Mouse (Mus musculus) heart, postnatal 25 days (tissue): ENCODE measurements around the gene Arid3a. TPM values are rescaled to one million over a fixed set of nuclear protein-coding genes. Genes with fewer than 3 reads are reported as not detected.
"Not testable (repeated sequence)": the region's sequence is repeated elsewhere in the genome, so short reads cannot be mapped to it uniquely, and the experiment has no call there.

Experiments
- DNase-seq: peaks from one replicate; pipeline ENCODE4 v3.0.0; 2022; ENCODE audit warnings: low spot score
- intact Hi-C: fragments of 180-260 bp; cut with DNase I; formaldehyde crosslinking; loops from one replicate; pipeline ENCODE4 v1.15.1; 2025
- total RNA-seq, 2 experiments: library from RNA; stranded (reverse); gene quantifications; 2 replicates each; pipeline ENCODE4 v1.2.3; 2021

The Arid3a gene
- total RNA-seq, 2 experiments from 2014 or later, result 1.9 to 2.0 TPM

DNA sequence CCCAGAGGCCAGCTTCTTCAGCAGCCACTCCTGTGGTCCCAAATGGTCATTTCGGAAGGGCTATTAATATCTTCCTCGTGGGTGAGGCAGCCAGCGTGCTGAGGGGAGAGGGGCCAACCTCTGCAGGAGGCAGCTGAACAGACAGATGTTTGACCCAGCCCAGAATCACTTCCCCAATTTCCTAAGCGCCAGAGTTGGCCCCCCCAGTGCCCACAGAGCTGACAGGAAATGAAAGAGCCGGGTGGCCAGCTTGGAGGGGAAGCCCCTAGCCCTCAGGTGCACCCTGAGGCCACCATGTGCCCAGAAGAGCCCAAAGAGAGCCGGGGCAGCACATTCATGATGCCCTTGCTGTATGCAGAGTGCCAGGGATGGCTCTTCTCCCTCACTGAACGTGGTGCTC is 13.9 kb downstream of the Arid3a start:
- intact Hi-C loops, result no loop called here

DNA sequence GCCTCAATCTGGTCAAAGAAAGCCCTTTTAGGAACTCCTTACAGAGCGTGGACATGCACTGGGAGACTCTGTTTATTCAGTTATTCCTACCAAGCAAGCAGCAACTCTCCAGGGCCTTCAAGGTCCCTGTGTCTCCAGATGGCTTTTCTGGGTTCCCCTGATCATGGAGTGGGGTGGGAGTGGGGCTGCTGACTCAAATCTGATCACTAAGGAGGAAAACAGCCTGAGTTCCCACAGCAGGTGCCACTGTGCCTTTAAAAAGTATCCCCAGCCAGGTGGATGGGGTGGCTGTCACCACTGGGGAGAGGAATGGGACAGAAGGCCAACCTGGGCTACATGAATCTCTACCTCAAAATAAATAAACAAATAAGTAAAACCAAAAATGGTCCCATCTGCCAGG is 16.1 kb downstream of the Arid3a start:
- intact Hi-C loops, result no loop called here
- DNase-seq, result no peak

More for the DNA sequence above, 13.9 kb downstream of the Arid3a start:
- DNase-seq, result peak; percentile 39

DNA sequence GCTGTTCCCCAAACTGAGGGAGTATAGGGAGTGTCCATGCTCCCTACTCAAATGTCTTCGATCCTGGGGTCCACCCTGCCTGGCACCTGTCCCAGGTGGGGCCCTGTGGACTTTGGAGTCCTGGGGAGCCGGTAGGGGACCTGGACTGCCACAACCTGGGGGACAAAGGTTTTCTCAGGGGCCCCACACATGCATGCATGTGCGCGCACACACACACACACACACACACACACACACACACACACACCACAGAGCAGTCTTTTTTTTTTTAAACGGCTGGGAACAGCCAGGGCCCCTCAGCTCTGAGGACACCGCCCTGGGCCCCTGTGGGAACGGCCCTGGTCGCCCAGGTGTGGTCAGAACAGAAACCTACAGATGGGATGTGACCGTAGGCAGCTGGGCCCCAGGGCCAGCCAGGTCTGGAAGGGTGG is 16.6 kb downstream of the Arid3a start:
- intact Hi-C loops, result no loop called here

DNA sequence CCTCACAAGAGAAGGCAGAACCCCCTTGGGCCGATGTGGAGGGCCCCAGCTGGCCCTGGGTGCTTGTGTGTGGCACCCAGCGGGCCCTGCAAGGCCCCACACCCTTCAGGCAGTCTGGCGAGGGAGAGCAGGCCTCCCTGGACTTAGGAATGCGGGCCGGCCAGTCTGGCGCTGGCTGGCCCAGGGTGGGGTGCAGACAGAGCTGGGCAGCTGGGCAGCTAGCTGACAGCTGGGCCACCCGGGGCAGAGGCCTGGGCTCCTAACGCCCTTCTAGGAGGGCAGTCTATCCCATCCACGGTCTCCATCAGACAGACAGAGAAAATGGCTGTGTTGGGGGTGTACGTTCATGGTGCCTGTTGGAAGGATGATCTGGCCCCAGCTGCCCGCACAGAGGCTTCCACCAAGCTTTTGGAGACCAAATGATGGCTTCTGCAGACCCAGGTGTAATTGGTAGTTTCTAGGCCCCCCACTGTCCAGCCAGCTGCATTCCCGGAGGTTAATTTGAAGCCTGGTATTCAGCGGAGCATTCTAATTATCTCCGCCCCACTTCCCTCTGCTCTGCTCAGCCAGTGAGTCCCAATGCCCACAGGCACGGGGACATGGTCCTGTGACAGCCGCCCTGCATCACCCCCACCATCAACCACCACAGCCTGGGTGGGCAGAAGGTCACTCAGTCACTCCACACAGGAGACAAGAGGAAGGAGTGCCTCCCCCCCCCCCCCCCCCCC is 18.8 kb downstream of the Arid3a start:
- intact Hi-C loops, result no loop called here
- DNase-seq, result no peak

More for the DNA sequence above, 16.6 kb downstream of the Arid3a start:
- DNase-seq, result no peak

DNA sequence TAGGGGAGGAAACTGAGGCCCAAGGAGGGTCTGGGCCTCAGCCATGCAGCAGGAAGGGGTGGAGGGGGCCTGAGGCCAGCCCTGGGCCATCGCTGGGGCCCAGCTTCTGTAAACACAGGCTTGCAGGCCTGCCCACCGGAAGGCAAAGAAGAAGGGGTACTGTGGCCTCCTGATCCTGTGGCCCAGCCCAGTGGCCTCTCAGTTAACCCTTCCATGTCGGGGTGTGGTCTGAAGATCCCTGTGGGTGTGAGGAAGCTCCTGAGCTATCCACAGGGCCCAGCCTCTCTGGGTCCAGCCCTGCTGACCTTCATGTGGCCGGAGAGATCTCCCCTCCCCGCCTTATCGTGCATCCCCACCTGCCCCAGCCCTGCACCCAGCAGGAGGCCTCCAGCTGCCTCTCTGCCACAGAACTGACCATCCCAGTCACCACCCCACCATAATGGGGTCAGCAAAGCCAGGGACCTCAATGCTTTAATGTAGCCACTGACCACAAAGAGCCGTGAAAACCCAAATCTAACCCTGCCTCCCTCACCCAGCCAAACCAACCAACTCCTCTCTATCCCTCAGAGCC is 20.0 kb downstream of the Arid3a start:
- intact Hi-C loops, result no loop called here
- DNase-seq, result no peak

DNA sequence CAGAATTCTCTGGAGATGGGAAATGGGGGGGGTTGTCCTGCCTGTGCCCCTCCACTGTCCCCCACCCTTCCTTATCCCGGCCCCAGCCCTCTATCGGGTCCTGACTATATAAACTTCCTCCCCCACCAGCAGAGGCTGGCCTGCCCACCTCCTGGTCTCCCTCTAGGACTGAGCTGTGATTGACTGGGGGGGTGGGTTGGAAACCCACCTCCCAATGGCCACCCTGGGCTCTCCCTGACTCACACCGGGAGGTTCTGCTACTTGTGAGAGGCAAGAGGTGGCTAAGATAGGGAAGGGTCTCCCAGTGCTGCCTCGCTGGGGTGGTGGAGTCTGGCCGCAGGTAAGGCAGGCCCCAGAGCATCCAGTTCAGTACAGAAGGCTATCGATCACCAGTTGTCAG is 20.7 kb downstream of the Arid3a start:
- no peak for DNase-seq
- intact Hi-C loops, result no loop called here

DNA sequence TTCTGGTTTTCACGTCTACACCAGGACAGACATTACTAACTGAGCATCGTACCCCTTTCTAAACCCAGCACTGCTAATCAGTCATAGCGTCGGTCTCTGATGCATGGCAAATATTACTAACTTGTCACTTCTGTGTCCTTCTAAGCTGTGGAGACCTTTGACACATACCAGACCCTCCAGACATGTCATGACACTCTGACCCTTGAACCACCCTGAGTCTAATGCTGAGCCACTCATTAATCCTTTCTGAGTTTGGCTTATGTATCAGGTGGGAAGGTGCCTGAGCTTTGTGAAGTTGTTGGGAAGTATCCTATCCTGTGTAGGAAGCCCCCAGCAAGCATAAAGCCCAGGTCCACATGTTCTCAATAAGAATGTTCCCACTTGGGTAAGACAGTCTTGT is 23.0 kb downstream of the Arid3a start:
- DNase-seq, result no peak
- intact Hi-C loops, result no loop called here

DNA sequence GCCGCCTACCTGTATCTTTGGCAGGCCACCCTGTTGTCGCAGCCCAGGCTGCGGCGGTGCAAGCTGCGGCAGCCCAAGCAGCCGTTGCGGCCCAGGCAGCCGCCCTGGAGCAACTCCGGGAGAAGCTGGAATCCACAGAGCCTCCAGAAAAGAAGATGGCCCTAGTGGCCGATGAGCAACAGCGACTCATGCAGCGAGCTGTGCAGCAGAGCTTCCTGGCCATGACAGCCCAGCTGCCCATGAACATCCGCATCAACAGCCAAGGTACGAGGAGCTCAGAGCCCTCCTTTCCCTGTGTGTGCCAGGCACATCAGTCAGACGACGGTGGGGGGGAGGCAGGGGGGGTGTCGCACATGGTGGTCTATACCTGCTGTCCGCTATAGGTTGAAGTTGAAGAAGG is 23.8 kb downstream of the Arid3a start:
- intact Hi-C loops, result no loop called here
- DNase-seq, result no peak

DNA sequence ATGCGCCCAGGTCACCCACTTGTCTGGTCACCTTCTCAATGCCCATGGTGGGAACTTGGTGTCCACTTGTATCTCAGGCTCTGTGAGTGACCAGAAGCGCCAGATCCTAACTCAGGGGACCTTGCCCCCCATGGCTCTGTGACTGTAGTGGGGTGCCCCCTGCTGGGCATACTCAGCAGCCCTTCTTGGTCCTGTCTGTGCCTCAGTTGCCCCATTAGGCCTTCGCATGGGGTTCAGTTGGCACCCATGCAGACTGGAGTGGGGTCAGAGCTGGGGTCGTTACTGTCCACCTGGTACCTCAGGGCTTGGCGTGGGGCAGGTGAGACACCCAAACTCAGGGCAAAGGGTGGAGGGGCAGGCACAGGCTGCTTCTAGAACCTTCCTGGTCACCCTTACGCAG is 27.1 kb downstream of the Arid3a start:
- intact Hi-C loops, result loop anchor here (2.0 kb wide), 1 partner anchor 61 kb away; no protein-coding TSS in a partner anchor
- DNase-seq, result no peak

DNA sequence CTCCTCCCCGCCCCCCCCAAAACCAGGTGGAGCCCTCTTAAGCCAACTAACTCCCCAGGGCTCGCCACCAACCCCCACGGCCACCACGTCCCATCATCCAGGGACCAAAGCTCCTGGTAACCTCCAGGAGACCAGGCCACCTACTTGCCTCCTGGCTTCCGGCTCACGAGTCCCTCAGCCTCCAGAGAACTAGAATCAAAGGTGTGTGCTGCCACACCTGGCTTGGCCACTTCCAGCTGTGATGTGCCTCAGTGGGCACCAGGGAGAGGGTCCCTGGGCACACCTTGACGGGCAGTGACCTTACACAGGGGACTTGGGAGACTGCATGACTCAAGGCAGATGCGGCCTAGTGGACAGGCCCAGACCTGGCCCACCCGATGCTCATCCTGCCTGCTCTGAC is 28.8 kb downstream of the Arid3a start:
- no peak for DNase-seq
- intact Hi-C loops, result loop anchor here (2.0 kb wide), 2 partner anchors 63 to 121 kb away; no protein-coding TSS in a partner anchor

DNA sequence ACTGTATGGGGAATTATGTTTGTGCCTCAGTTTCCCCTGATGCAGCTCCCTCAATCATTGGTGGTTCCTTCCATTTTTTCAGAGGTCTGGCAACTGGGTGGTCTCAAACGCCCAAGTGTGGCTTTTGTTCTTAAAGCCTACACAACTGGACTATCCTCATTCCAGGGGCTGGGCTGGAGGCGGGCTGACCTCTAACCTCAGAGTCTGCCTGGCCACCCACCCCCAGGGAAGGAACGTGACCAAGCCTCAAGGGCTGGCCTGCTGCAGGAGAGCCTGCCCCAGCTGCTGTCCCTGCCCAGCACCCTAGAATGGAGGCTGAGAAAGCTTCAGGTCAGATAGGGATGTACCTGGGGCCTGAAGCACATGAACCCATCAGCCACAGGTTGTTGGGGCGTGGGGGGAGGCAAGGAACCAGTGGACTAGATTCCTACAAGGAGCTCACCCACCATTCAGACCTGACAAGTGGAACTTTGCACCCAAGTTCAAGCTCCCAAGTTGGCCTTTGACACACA is 29.9 kb downstream of the Arid3a start:
- intact Hi-C loops, result loop anchor here (2.0 kb wide), 1 partner anchor 122 kb away; no protein-coding TSS in a partner anchor
- DNase-seq, result no peak

DNA sequence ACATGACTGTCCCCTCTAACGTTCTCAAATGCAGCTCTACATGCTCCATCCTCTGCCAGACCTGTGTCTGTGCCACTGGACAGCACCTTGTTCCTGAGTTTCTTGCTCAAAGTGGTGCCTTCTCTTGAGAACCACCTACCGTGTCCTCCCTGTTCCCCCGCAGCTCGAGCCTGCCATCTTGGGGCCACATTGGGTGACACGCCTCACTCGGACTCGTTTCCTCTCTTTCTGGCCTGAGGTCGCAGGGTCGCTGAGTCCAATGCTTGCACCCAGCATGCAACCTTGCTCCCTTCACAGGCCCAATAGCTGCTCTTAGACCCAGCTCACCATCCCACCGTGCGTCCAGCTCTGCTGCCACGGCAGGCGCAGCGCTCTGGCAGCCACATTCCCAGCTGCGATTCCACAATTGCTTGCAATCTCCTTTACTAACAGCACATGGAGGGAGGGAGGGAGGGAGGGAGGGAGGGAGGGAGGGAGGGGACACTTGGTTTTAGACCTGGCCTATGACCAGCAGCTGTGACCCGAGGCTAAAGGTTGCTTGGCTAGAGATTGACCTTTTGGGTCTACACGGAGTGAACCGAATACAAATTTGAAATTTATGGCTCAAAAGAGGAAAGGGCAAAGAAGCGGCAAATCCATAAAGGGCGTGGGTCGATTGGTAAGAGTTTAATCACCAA is 31.4 kb downstream of the Arid3a start:
- DNase-seq, result peak; percentile 59
- intact Hi-C loops, result loop anchor here (1.0 kb wide), 1 partner anchor 33 kb away; no protein-coding TSS in a partner anchor

DNA sequence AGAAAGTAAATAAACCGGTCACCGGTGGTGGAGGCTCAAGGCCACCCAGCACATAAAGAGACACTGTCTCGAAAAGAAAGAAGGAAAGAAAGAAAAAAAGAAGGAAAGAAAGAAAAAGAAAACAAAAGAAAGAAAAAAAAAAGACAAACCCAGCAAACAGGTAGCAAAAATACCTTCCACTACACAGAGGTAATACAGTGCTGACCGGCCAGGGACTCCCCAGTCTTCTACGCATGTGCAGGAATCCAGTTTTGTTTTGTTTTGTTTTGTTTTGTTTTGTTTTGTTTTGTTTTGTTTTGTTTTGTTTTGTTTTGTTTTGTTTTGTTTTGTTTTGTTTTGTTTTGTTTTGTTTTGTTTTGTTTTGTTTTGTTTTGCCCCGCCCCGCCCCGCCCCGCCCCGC is 32.6 kb downstream of the Arid3a start:
- DNase-seq, intact Hi-C loops: not testable (repeated sequence)

DNA sequence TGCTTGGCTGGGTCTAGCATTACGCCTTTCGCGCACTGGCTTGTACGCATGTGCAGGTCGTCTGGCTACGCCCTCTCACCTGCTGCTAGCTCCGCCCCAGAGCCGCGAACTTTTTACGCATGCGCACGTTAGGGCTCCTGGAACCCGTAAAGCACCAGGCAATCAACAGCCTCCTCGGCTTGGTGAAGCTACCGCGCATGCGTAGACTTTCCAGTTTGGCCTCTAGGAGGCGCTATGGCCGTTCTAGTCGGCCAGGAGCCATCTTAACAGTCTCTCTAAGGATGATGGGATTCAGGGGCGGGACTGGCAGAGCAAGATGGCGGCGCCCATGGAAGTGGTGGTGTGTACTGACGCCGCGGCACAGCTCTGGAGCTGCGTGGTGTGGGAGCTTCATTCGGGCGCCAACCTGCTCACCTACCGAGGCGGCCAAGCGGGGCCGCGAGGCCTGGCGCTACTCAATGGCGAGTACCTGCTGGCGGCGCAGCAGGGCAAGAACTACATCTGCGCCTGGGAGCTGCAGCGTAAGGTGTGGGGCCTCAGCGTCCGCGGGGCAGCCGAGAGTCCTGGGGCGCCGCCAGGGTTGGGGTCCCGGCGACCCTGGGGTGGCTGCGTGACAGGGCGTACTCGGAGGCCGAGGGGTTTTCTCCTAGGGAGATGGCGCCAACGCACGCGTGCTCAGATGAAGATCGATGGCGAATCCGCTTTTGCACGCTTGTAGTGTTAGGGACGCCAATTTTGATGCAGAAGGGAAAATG is 33.2 kb downstream of the Arid3a start, which contains the start of gene Wdr18:
TSS of gene Wdr18 (plus strand) at position 306 of the 755 bp plus-strand sequence.
- intact Hi-C loops, result loop anchor here (1.0 kb wide), 1 partner anchor 23 kb away; no protein-coding TSS in a partner anchor
- peak; percentile 99 for DNase-seq

DNA sequence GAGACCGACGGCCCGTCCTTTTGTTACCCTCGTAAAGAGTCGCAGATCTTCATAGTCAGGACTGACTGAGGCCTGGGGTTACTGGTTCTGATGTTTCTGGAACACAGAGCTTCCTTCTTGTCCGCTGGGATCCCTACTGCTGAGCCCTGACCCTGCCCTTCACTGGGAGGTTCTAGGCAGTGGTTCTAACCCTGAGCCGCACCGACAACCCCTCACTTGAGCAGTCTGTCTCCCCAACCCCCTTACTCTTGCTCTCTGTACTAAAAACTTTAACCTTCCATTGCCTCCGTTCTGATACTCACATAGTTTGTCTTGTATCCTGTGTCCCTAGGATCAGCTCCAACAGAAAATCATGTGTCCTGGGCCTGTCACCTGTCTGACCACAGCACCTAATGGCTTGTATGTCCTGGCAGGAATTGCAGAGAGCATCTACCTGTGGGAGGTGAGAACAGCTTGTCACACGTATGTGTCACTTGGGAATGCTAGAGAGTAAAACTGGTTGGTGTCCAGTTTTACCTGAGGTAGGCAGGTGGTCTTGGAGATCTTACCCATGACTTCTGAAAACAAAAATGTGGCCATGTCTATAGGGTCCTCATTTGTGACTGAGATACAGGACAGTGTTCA is 33.9 kb downstream of the Arid3a start:
- no peak for DNase-seq
- intact Hi-C loops, result loop anchor here (1.0 kb wide), 1 partner anchor 23 kb away; no protein-coding TSS in a partner anchor

DNA sequence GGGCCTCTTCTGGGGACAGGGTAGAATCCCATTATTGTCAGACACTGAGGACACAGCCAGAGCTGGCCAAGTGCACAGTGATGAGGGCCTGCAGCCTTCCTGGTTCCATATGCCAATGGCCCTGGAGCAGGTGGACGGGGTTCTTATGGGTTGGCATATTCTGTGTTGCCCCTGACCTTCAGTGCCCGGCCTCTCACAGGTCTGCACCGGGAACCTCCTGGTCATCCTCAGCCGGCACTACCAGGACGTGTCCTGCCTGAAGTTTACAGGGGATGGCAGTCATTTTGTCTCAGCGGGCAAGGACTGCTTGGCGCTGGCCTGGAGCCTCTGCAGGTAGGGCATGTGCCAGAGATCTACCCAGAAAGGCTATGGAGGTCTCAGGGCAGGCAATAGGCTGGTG is 37.9 kb downstream of the Arid3a start:
- intact Hi-C loops, result no loop called here
- DNase-seq, result no peak

DNA sequence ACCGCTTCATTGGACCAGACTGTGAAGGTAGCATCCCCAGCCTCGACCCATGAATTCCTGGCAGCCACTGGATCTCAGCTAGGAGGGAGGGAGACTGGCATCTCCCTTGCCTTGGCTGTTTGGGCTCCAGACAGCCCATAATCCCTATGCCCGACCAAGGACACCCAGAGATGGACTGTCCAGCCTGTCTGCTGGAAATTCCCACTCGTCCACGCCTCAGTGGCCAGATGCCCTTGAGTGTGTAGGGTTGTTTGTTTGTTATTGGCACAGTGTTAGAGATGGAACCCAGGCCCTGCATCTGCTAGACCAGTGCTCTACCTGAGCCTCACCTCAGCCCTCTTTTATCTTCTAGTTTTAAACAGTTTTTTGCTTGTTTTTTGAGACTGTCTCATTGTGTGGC is 38.5 kb downstream of the Arid3a start:
- intact Hi-C loops, result no loop called here
- no peak for DNase-seq

DNA sequence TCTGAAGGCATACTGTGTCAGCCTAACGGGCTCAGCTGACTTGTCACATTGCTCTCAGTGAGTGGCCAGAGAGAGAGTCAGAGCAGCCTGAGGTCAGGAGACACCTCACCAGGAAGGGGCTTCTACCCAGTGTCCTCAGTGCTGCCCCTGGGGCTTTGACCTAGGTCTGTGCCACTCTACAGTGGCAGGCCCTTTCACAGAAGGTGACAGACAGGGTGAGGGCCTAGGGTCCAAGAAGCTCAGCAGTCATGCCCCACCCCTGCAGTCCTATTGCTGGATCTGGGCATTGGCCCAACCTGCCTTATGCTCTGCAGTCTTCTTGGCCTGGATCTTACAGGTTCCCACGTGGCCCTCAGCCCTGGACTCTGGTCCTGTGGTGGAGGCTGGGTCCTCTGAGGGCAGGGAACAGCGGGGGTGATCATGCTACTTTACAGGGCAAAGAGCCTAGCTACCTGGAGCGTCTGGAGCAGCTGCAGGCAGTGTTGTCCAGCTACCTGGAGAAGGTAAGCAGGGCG is 40.1 kb downstream of the Arid3a start:
- intact Hi-C loops, result no loop called here
- DNase-seq, result no peak

DNA sequence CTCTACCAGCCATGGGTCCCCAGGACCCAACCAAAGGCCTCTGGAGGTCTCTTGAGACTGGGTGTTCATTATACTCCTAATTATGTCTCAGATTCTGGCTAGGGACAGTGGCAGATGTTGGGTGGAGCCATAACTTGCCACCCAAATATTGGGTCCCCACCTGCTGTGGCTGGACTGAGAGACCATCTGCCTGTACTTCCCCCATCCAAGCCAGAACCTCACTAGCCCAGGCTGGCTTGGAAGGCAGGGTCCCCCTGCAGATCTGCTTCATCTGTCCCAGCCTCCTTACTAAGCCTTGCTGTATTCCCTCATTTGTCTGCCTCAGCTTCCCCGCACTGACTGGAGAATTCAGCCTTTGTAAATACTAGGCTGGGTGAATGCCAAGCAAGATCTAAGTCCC is 41.3 kb downstream of the Arid3a start:
- no peak for DNase-seq
- intact Hi-C loops, result no loop called here
